Mouse (Mus musculus) liver, embryonic 12.5 days (tissue): ENCODE data around the gene Tmem221. TPM values are rescaled to one million over a fixed set of nuclear protein-coding genes. Genes with fewer than 3 reads are reported as not detected.

Experiments used
- polyA plus RNA-seq: library from polyadenylated mRNA; unstranded; fragments of >200 nt; fragmentation: Nextera tagmentation; extraction: Ambion mirVana; gene quantifications from 2 replicates; pipeline ENCODE4 v1.2.1, GENCODE M21; 2016

Tmem221 gene
- polyA plus RNA-seq, 1 experiment from 2014 or later: 0.75 TPM

Other genes starting within 250 kb of the Tmem221 start
- gene Use1, start 192.0 kb downstream of the Tmem221 start, polyA plus RNA-seq: 60.2 and 61.1 TPM in 2 replicates
- gene Ocel1, start 187.6 kb downstream of the Tmem221 start, polyA plus RNA-seq: 6.8 and 6.9 TPM in 2 replicates
- 35.3 and 38.8 TPM in 2 replicates for gene Nr2f6, start 176.9 kb downstream of the Tmem221 start, polyA plus RNA-seq
- gene Ushbp1, start 163.1 kb downstream of the Tmem221 start, polyA plus RNA-seq: 3.6 and 4.0 TPM in 2 replicates
- gene Babam1, start 162.0 kb downstream of the Tmem221 start, polyA plus RNA-seq: 79.0 and 82.6 TPM in 2 replicates
- gene Ankle1, start 152.9 kb downstream of the Tmem221 start, polyA plus RNA-seq: 57.9 and 58.3 TPM in 2 replicates
- 16.0 and 17.4 TPM in 2 replicates for gene Abhd8, start 95.2 kb downstream of the Tmem221 start, polyA plus RNA-seq
- gene Mrpl34, start 93.9 kb downstream of the Tmem221 start, polyA plus RNA-seq: 168 and 173 TPM in 2 replicates
- 60.6 and 63.1 TPM in 2 replicates for gene Dda1, start 89.7 kb downstream of the Tmem221 start, polyA plus RNA-seq
- gene Ano8, start 72.9 kb downstream of the Tmem221 start, polyA plus RNA-seq: 1.2 TPM in 2 replicates
- 9.3 and 9.6 TPM in 2 replicates for gene Gtpbp3, start 70.8 kb downstream of the Tmem221 start, polyA plus RNA-seq
- gene Plvap, start 47.1 kb downstream of the Tmem221 start, polyA plus RNA-seq: 44.8 and 46.7 TPM in 2 replicates
- 0.30 and 0.57 TPM in 2 replicates for gene Ccdc194, start 33.2 kb downstream of the Tmem221 start, polyA plus RNA-seq
- 28.7 and 29.4 TPM in 2 replicates for gene Bst2, start 21.4 kb downstream of the Tmem221 start, polyA plus RNA-seq
- 39.2 and 42.7 TPM in 2 replicates for gene Mvb12a, start 15.9 kb downstream of the Tmem221 start, polyA plus RNA-seq
- gene Nxnl1, start 7.7 kb upstream of the Tmem221 start, polyA plus RNA-seq: 0.32 and 0.36 TPM in 2 replicates
- gene Slc27a1, start 10.0 kb upstream of the Tmem221 start, polyA plus RNA-seq: 4.1 and 4.4 TPM in 2 replicates
- 138 and 144 TPM in 2 replicates for gene Pgls, start 33.3 kb upstream of the Tmem221 start, polyA plus RNA-seq
- gene Fam129c, start 38.8 kb upstream of the Tmem221 start, polyA plus RNA-seq: 1.3 and 2.3 TPM in 2 replicates
- 29.0 and 30.1 TPM in 2 replicates for gene Colgalt1, start 52.1 kb upstream of the Tmem221 start, polyA plus RNA-seq
- 0.22 and 0.31 TPM in 2 replicates for gene Unc13a, start 112.9 kb upstream of the Tmem221 start, polyA plus RNA-seq
- 9.2 and 10.4 TPM in 2 replicates for gene Jak3, start 117.4 kb upstream of the Tmem221 start, polyA plus RNA-seq
- 1.5 and 2.1 TPM in 2 replicates for gene Insl3, start 130.3 kb upstream of the Tmem221 start, polyA plus RNA-seq
- 3.6 and 4.2 TPM in 2 replicates for gene B3gnt3, start 142.9 kb upstream of the Tmem221 start, polyA plus RNA-seq
- gene Fcho1, start 166.8 kb upstream of the Tmem221 start, polyA plus RNA-seq: 19.5 and 20.6 TPM in 2 replicates